Mouse (Mus musculus): ENCODE measurements around the gene Ttc3. TPM values are rescaled to one million over a fixed set of nuclear protein-coding genes. Genes with fewer than 3 reads are reported as not detected.

The Ttc3 gene
- total RNA-seq, 1 experiment from 2014 or later = 124 TPM

GRCm38 (mm10) chr16:94507071-94507470 lies 136.7 kb downstream of the Ttc3 start:
- DNase-seq = no peak

GRCm38 (mm10) chr16:94508769-94509168 lies 138.4 kb downstream of the Ttc3 start:
- DNase-seq = no peak

GRCm38 (mm10) chr16:94509983-94510382 lies 139.6 kb downstream of the Ttc3 start:
- DNase-seq = no peak

DNA sequence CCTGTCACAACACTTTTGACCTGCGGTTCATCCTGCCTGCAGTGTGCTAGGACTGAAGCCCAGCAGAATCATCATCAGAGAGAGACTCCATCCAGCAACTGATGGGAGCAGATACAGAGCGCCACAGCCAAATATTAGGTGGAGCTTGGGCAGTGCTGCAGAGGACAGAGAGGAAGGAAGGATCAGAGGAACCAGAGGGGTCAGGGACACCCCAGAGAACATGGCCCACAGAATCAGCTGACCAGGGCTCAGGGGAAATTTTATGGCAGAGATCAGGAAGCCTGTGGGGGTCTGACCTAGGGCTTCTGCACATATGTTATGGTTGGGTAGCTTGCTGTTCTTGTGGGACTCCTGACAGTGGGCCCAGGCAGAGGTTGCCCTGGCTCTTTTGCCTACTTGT lies 147.2 kb downstream of the Ttc3 start:
- DNase-seq = no peak

Other genes starting within 250 kb of the Ttc3 start
- 11.4 and 20.3 TPM in 2 replicates for gene Hlcs, start 57.0 kb upstream of the Ttc3 start, total RNA-seq (2021)
- gene Ripply3, start 42.2 kb upstream of the Ttc3 start, total RNA-seq (2021) = 5.5 and 6.3 TPM in 2 replicates
- gene Pigp, start 1.2 kb downstream of the Ttc3 start, total RNA-seq (2021) = 88.4 and 110 TPM in 2 replicates
- gene Vps26c, start 156.2 kb downstream of the Ttc3 start, total RNA-seq (2021) = 59.1 and 61.5 TPM in 2 replicates
- gene Dyrk1a, start 199.4 kb downstream of the Ttc3 start, total RNA-seq (2021) = 59.4 and 76.4 TPM in 2 replicates

All from adrenal gland, postnatal 25 days (tissue).